Mouse (Mus musculus) embryo, embryonic 11 days (tissue): ENCODE measurements at regions not wholly inside any gene's neighbourhood (a gene's known extent, or its start where the extent isn't known, plus 50 kb on each side); places are given as distances from the start of the nearest gene placed in this dataset.

ENCODE experiments used
- DNase-seq: peaks from one replicate; pipeline ENCODE4 v3.0.0-alpha.2; 2015

- DNase-seq, result no peak
Observed at GRCm38 (mm10) chr10:96956449-96956834, 339.6 kb downstream of the Btg1 start.

DNA sequence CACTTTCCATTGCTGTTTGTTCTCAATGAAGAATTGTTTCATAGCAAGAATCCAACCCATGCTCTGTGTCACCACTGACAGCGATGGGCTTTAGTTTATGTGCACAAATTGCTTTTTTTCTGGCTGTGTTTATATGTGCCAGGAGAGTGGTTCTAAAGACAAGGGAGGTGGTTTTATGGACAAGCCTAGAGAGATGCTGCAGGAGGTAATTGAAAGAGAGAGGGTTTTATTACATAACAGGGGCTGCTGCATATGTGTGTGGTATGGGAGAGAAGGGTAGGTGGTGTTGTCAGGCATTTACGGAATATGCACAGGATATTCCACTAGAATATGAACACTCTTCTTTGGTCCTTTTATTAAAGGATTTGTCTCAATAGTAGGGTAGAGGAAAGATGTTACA, 340.2 kb downstream of the Btg1 start:
- DNase-seq, result no peak

GRCm38 (mm10) chr10:96969825-96970224, 353.0 kb downstream of the Btg1 start:
- no peak for DNase-seq

DNA sequence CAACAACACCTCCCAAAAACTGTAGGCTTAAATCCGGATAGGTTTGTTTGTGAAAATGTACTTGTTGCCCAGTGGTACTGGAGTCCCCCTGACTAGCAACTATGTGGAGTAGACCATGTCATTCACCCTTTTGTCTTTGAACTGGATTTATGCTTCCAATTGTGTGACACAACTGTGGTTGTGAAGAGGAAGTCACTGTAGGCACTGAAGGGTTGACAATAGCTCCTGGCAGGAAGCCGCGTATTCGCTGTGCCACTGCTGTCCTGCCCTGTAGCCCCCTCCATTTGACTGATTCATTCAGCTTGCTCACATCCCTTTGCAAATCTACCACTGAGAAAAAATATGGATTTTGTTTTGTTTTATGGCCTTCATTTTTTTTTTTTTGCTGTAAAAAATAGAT, 353.9 kb downstream of the Btg1 start:
- no peak for DNase-seq

GRCm38 (mm10) chr10:96971810-96972209, 355.0 kb downstream of the Btg1 start:
- no peak for DNase-seq

DNA sequence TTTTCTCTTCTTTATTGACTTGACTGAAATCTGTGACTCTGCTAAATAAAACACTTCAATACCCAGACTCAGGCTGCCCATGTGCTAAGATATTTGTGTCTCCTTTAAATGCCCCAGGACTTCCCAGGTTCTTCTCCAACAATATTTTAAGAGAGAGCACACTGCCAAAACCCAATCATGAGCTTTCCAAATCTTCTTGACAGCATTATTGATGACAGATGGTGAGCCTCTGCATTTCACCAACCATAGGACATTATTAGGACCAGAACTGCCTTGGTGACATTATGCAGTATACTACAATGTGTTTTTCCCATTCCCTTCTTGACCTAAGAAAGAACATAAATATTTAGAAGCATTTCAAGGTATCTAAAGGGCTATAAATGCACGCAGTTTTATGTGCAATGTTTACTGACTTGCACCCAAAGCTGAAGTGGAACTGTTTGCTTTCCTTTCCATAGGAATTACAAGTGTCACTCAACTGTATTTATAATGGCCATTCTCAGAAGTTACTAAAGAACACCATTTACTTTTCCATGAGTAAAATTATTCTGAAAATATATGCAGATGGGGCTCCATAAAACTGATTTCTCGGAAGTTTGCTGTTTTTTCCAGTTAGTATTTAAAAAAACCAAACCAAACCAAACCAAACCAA, 357.6 kb downstream of the Btg1 start:
- DNase-seq, result no peak

GRCm38 (mm10) chr10:96976691-96977090, 359.9 kb downstream of the Btg1 start:
- no peak for DNase-seq

GRCm38 (mm10) chr10:96980494-96980831, 363.7 kb downstream of the Btg1 start:
- peak; percentile 5 for DNase-seq

DNA sequence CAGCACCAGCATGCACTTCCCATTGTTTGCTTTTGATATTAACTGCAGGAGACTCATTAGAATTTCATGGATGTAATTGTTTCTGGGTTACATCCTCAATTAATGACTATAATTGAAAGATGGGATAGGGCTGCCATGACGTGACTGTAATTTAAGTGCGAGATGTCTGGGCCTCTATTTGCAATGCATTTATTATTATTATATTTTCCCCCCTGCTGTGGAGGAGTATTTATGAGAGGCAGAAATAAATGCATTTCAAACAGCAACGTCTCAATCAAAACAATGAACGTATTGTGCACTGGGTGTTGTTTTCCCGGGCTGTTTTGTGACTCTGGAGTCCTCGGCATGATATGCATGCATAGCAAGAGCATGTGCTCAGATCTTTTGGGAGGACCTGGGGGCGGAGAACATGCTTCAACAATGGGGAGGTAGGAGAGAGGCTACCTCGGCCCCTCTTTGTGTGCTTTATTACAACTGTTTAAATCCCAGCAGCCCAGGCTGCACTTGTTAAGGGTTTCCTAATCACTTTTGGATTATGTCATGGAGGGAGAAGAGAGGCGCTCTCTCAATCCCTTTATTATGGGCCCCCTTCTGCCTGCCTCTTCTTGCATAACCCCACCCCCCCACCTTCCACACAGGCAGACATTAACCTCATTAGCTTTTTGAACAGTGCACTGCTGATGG, 364.2 kb downstream of the Btg1 start:
- peak; percentile 43 for DNase-seq

DNA sequence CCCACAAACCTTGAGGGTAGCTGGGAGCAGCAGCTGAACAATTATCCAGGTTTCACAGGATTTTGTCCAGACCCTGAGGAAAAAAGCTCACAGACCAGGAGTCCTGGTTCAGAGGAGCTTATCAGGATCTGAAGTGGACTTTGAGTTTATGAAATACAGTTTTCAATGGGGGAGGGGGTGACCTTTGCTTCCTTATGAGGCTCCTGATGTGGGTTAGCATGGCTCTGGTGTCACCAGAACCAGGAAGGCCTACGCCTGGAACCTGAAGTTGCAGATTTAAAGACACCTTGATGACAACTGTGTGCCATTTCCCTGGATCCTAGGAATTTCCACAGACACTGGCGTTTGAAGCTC, 364.7 kb downstream of the Btg1 start:
- no peak for DNase-seq

GRCm38 (mm10) chr10:97000871-97001270, 384.1 kb downstream of the Btg1 start:
- no peak for DNase-seq

DNA sequence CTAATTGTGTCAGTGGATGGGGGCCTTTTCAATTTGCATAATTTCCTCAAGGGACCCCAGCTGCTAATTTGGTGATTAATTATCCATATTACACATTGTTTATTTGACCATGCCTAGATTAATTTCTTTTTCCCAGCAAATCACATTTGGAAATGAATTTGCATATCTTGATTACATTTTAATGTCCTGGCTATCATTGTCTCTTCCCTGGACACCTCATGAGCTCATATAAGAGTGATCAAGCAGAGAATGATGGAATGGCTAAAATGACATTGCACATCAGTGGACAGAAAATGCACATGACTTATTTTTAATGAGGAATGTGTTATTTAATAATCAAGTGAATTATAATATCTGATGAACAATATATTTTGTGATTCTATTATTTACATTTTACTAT, 392.1 kb downstream of the Btg1 start:
- DNase-seq, result no peak

DNA sequence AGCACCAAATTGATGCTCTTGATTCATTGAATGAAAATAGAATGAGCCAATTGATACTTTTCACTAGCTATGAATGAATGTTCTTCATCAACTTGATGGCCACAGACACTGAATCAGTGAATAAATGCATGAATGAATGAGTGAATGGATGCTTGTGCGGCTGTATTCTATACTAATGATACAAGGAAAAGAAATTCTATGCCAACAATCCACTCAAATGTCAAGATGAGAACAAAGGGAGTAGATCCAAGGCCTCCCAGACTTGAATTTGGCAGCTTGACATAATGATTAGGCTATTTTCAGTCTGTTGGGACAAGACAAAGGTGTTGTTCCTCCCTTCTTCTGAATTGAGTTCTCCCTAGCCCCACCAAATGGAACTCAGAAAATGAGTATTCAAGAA, 393.1 kb downstream of the Btg1 start:
- DNase-seq, result no peak

- DNase-seq, result no peak
Observed at GRCm38 (mm10) chr10:97018641-97019040, 401.8 kb downstream of the Btg1 start.

GRCm38 (mm10) chr10:97028776-97029175, 412.0 kb downstream of the Btg1 start:
- no peak for DNase-seq

- no peak for DNase-seq
Observed at GRCm38 (mm10) chr10:97030996-97031395, 414.2 kb downstream of the Btg1 start.

DNA sequence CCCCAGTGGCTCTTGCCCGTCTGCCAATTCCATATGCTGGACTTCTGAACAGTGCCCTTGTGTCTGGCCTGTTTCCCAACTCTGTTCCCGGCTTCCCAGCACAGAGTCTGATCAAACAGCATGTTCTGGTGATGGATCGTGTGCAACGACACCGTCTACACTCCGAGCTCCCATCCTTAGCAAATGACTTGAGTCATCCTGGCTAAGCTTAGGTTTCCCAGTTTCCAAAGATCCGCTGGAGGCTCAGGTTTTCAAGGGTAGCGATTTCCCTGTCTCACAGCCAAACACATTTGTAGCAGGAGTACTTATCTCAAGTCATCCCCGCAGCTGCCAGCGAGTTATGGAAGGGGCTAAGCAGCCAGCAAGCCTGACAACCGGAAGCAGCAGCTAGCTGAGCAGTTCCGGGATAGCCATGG, 418.6 kb downstream of the Btg1 start:
- DNase-seq, result no peak

DNA sequence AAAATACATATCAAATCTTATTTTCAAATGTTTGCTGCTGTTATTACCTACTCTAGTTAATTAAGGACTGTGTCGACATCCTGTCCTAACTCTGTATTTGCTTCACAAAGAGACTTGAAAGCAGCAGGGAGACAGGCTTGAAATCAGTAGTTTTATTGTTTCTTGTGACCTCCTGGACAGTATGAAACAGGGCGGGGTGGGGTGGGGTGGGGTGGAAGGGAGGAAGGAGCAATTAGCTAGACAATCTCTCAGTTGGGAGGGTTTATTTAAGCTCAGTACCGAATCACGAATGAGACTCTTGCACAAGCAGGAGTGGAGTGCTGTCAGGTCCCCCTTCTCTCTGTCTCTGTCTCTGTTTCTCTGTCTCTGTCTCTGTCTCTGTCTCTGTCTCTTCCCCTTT, 421.2 kb downstream of the Btg1 start:
- no peak for DNase-seq

- DNase-seq, result no peak
Observed at GRCm38 (mm10) chr10:97047566-97047965, 430.8 kb downstream of the Btg1 start.

DNA sequence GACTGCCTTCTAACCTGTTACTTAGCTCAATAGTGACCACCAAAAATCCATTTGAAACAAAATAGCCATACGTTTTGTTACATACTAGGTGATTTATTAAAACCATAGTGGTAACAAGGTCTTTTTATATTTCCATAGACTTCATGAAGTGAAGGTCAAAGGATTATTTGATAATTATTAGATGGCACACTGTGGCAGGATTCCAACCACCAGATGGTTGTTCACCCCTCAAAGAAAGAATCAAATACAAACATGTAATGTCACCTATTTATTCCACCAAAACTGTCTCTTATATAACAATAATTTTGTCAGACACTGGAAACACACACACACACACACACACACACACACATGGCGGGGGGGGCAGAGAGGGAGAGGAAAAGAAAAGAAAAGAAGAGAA, 431.2 kb downstream of the Btg1 start:
- no peak for DNase-seq

GRCm38 (mm10) chr10:97054472-97054871, 424.9 kb upstream of the Dcn start:
- no peak for DNase-seq

- no peak for DNase-seq
Observed at GRCm38 (mm10) chr10:97061961-97062360, 417.4 kb upstream of the Dcn start.

GRCm38 (mm10) chr10:97064546-97064945, 414.9 kb upstream of the Dcn start:
- DNase-seq, result no peak

DNA sequence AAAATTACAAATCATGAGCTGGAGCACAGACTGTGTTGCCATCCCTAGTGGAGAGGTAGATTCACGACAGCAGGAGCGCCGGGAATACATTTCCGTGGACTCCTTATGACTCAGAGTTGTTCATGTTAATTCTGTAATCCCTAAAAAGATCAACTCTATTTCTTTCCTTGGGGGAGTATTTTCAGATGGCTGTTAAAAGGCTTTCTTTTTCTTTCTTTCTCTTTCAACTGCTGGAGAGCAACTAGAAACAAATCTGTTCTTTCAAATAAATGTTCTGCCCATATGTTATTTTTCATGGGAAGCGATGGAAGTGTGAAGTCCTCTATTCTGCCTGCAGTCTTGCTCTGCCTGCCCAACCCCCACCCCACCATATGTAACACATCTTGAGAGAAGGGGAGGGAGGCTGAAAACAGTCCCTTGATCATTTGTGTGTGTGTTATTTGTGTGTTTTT, 401.4 kb upstream of the Dcn start:
- peak; percentile 28 for DNase-seq

GRCm38 (mm10) chr10:97079575-97079974, 399.8 kb upstream of the Dcn start:
- DNase-seq, result no peak
